Mouse (Mus musculus): ENCODE results near the gene Blvra. TPM values are rescaled to one million over a fixed set of nuclear protein-coding genes. Genes with fewer than 3 reads are reported as not detected.

Gene Blvra
- total and polyA plus RNA-seq, 3 experiments, result 18.7 to 23.7 TPM; not detected in 1

DNA sequence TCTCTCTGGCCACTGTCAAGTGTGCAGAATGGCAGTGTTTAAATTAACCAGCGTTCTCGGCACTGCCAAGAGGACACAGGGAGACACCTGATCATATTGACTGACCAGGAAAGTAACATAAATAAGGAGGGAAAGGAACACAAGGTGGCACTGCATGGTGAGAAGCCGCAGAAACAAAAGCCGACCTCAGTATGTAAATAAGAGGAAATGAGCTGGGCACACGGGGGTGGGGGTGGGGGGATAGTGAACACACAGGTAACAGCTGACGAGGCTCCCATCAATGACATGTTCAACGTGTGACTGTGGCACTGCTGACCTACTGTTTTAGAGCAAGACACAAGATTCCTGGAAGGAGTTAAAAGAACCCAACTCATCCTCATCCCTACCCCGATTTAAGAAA lies 60.9 kb downstream of the Blvra start:
- peaks cover 14 to 29% of the 10 kb centered on the region in 2 experiments for H3K4me1 ChIP-seq (ENCODE audit: control insufficient read depth in 1 of 2, insufficient read depth in 2 of 2, low read length in 2 of 2)
- no peak for TF ChIP-seq RCOR1 (IDR thresholded peaks at IDR 0.05; ENCODE audit: low read depth, low read length)
- no peak for TF ChIP-seq EP300 (IDR thresholded peaks at IDR 0.05; ENCODE audit: low read depth in 1 of 2, low read length in 2 of 2)
- TF ChIP-seq CHD1 (IDR thresholded peaks at IDR 0.05; ENCODE audit: low read depth, low read length), result no peak
- TF ChIP-seq CHD2 (IDR thresholded peaks at IDR 0.05; ENCODE audit: low read length), result no peak
- TF ChIP-seq MAFK (IDR thresholded peaks at IDR 0.05; ENCODE audit: borderline replicate concordance, low read depth, low read length), result no peak
- TF ChIP-seq POLR2AphosphoS2 (IDR thresholded peaks at IDR 0.05; ENCODE audit: low read length), result no peak
- TF ChIP-seq RAD21 (IDR thresholded peaks at IDR 0.05; ENCODE audit: low read depth, low read length), result no peak
- no peak for TF ChIP-seq ZMIZ1 (IDR thresholded peaks at IDR 0.05; ENCODE audit: low read depth, low read length)
- no peak for TF ChIP-seq KAT2A (conservative IDR thresholded peaks at IDR 0.05; ENCODE audit: low read depth, low read length)
- no peak for TF ChIP-seq SIN3A (IDR thresholded peaks at IDR 0.05; ENCODE audit: low read length)
- TF ChIP-seq JUND (IDR thresholded peaks at IDR 0.05; ENCODE audit: low read depth, low read length), result no peak
- no peak for TF ChIP-seq MYB (IDR thresholded peaks at IDR 0.05; ENCODE audit: low read depth, low read length)
- no peak for TF ChIP-seq NELFE (IDR thresholded peaks at IDR 0.05; ENCODE audit: low read depth, low read length)
- no peak for TF ChIP-seq POLR2AphosphoS5 (IDR thresholded peaks at IDR 0.05; ENCODE audit: borderline replicate concordance, low read depth, low read length)
- no peak for TF ChIP-seq USF1 (IDR thresholded peaks at IDR 0.05; ENCODE audit: low read depth, low read length)
- TF ChIP-seq ZKSCAN1 (IDR thresholded peaks at IDR 0.05; ENCODE audit: low read depth, low read length), result no peak
- no peak for TF ChIP-seq BHLHE40 (IDR thresholded peaks at IDR 0.05; ENCODE audit: borderline replicate concordance, low read depth, low read length)
- TF ChIP-seq TBP (IDR thresholded peaks at IDR 0.05; ENCODE audit: low read depth, low read length), result no peak
- no peak for DNase-seq (ENCODE audit: low read depth, low spot score)
- no peak overlapping the region for H3K9ac ChIP-seq (ENCODE audit: control insufficient read depth, low read depth, low read length, poor library complexity, severe bottlenecking)
- H3K27ac ChIP-seq (ENCODE audit: control insufficient read depth, low read depth, low read length), result no peak overlapping the region
- no peak overlapping the region for H3K4me3 ChIP-seq (ENCODE audit: control insufficient read depth in 1 of 2, insufficient read depth in 1 of 2, low read depth in 2 of 2, low read length in 2 of 2)
- peaks cover 56% of the 10 kb centered on the region for H3K79me2 ChIP-seq (ENCODE audit: control insufficient read depth, insufficient read depth, low read length, poor library complexity)
- H3K36me3 ChIP-seq (ENCODE audit: control insufficient read depth in 1 of 2, insufficient read depth in 2 of 2, low read length in 2 of 2), result peaks cover 2 to 25% of the 10 kb centered on the region in 2 experiments; a peak in 3 of 4 replicates
- H3K27me3 ChIP-seq (ENCODE audit: control insufficient read depth in 1 of 2, insufficient read depth in 2 of 2, low read length in 2 of 2), result no peaks in the 10 kb centered on the region
- H3K9me3 ChIP-seq (replicated peaks; ENCODE audit: insufficient read depth, low read length), result no peaks in the 10 kb centered on the region

DNA sequence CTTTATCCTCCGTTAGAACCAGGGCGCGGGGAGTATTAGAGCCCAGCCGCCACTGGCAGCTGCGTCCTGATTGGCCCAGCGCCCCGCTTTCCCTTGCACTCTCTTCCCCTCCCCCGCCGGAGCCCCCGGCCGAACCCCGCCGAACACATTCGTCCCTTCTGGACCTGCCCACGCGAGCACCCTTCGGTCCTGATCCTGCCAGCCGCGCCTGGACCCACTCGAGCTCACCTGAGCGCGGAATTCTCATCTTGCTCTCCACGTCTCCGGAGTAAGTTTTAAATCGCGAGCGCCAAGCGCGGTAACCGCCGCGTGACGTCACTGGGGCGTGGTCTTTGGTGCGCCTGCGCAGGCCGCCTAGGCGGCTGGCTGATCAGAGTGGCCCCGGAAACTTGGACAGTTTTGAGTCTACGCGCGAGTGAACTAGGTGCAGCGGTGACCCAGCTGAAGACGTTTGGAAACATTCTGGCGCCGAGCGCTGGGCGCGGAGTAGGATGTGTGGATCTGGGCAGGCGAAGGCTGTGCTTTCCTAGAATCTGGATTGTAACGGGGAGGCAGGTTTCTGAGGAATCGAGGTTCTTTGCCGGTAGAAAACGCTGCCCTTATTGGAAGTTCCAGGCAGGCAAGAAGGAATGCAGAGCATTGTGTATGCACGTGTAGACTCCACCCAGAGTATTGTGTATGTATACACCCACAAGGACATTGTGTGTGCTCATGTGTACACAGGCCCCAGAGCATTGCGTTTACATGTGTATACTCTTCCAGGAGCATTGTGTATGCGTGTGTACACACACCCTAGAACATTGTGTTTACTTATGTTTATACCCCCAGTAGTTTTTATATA lies 63.4 kb downstream of the Blvra start, which contains the start of gene Ncaph:
TSS of gene Ncaph (minus strand) at position 334 of the 841 bp plus-strand sequence.
- Histone ChIP-seq H3K4me1 (ENCODE audit: control insufficient read depth in 1 of 2, insufficient read depth in 2 of 2, low read length in 2 of 2) (peaks cover 18 to 42% of the 10 kb centered on the region in 2 experiments), H3K79me2 (ENCODE audit: control insufficient read depth, insufficient read depth, low read length, poor library complexity) (peaks cover 49% of the 10 kb centered on the region), H3K36me3 (ENCODE audit: control insufficient read depth in 1 of 2, insufficient read depth in 2 of 2, low read length in 2 of 2) (peaks cover 0 to 38% of the 10 kb centered on the region in 2 experiments; a peak in 2 of 4 replicates), H3K9me3 (replicated peaks; ENCODE audit: insufficient read depth, low read length) (no peaks in the 10 kb centered on the region), H3K27me3 (ENCODE audit: control insufficient read depth in 1 of 2, insufficient read depth in 2 of 2, low read length in 2 of 2) (no peaks in the 10 kb centered on the region), H3K27ac (ENCODE audit: control insufficient read depth, low read depth, low read length) (peak within 1 kb of the TSS; percentile 96), H3K4me3 (ENCODE audit: control insufficient read depth in 1 of 2, insufficient read depth in 1 of 2, low read depth in 2 of 2, low read length in 2 of 2) (peak within 1 kb of the TSS; percentile 91 to 96), H3K9ac (ENCODE audit: control insufficient read depth, low read depth, low read length, poor library complexity, severe bottlenecking) (peak within 1 kb of the TSS; percentile 98)
- peak; percentile 92 for DNase-seq (ENCODE audit: low read depth, low spot score)
- peak; percentile 69 for TF ChIP-seq MAX (IDR thresholded peaks at IDR 0.05; ENCODE audit: low read length)
- TF ChIP-seq MXI1 (IDR thresholded peaks at IDR 0.05; ENCODE audit: low read depth, low read length), result peak; percentile 80
- no peak for TF ChIP-seq TAL1 (IDR thresholded peaks at IDR 0.05; ENCODE audit: low read length)
- no peak for TF ChIP-seq GABPA (IDR thresholded peaks at IDR 0.05; ENCODE audit: low read depth, low read length)
- TF ChIP-seq RAD21 (IDR thresholded peaks at IDR 0.05; ENCODE audit: low read depth, low read length), result no peak
- no peak for TF ChIP-seq GATA1 (IDR thresholded peaks at IDR 0.05; ENCODE audit: low read depth, low read length)
- no peak for TF ChIP-seq BHLHE40 (IDR thresholded peaks at IDR 0.05; ENCODE audit: borderline replicate concordance, low read depth, low read length)
- peak; percentile 86 to 97 for TF ChIP-seq POLR2A (IDR thresholded peaks at IDR 0.05; ENCODE audit: control insufficient read depth in 1 of 2, insufficient read depth in 1 of 2, low read depth in 1 of 2, low read length in 2 of 2, poor library complexity in 1 of 2)
- TF ChIP-seq TBP (IDR thresholded peaks at IDR 0.05; ENCODE audit: low read depth, low read length), result peak; percentile 76; the same call in 1 of the 2 replicates
- TF ChIP-seq ZKSCAN1 (IDR thresholded peaks at IDR 0.05; ENCODE audit: low read depth, low read length), result no peak
- peak; percentile 95 for TF ChIP-seq POLR2AphosphoS2 (IDR thresholded peaks at IDR 0.05; ENCODE audit: low read length)
- peak; percentile 97 for TF ChIP-seq NELFE (IDR thresholded peaks at IDR 0.05; ENCODE audit: low read depth, low read length)
- 0 out of 2 replicates have a peak, but pooled peaks have one; percentile 53 for TF ChIP-seq USF1 (IDR thresholded peaks at IDR 0.05; ENCODE audit: low read depth, low read length)
- no peak for TF ChIP-seq MEF2A (IDR thresholded peaks at IDR 0.05; ENCODE audit: extremely low read depth, insufficient replicate concordance, low read depth, low read length, poor library complexity, severe bottlenecking)
- peak; percentile 73 for TF ChIP-seq MYC (IDR thresholded peaks at IDR 0.05; ENCODE audit: low read depth, low read length)
- TF ChIP-seq SIN3A (IDR thresholded peaks at IDR 0.05; ENCODE audit: low read length), result peak; percentile 82
- peak; percentile 75 for TF ChIP-seq HCFC1 (IDR thresholded peaks at IDR 0.05; ENCODE audit: low read depth, low read length)
- TF ChIP-seq CTCF (IDR thresholded peaks at IDR 0.05 in 2 of 3, conservative IDR thresholded peaks at IDR 0.05 in 1 of 3; ENCODE audit: control insufficient read depth in 1 of 3, insufficient read depth in 1 of 3, low read depth in 2 of 3, low read length in 3 of 3, poor library complexity in 1 of 3, severe bottlenecking in 1 of 3), result 0 out of 6 replicates have a peak, but pooled peaks of 1 of the 3 experiments have one; percentile 1
- peak; percentile 55 for TF ChIP-seq CHD2 (IDR thresholded peaks at IDR 0.05; ENCODE audit: low read length)
- TF ChIP-seq ZMIZ1 (IDR thresholded peaks at IDR 0.05; ENCODE audit: low read depth, low read length), result peak; percentile 95
- no peak for TF ChIP-seq EP300 (IDR thresholded peaks at IDR 0.05; ENCODE audit: low read depth in 1 of 2, low read length in 2 of 2)
- no peak for TF ChIP-seq KAT2A (conservative IDR thresholded peaks at IDR 0.05; ENCODE audit: low read depth, low read length)
